Mouse (Mus musculus) cortical plate, adult 2 months (tissue): ENCODE results near the gene Sult2b1.

Experiments used
- CTCF ChIP-seq: fragments of 200-500 bp; IDR thresholded peaks from 2 replicates; pipeline ENCODE4 v1.5.1; 2011; ENCODE audit warnings: mild to moderate bottlenecking, control low read depth, low read length; ENCODE audit not compliant: insufficient read depth; ENCODE audit errors: extremely low read depth
- POLR2A ChIP-seq: fragments of 200-500 bp; IDR thresholded peaks from 2 replicates; pipeline ENCODE4 v1.6.1; 2011; ENCODE audit warnings: mild to moderate bottlenecking, low read length, control low read depth; ENCODE audit not compliant: insufficient read depth; ENCODE audit errors: extremely low read depth

- TF ChIP-seq POLR2A (no peak), CTCF (no peak)
Observed at GRCm38 (mm10) chr7:45790721-45791120, 6.3 kb upstream of the Sult2b1 start.
